ENCODE assay signal across 8 mouse cellular contexts in the genomic region with DNA sequence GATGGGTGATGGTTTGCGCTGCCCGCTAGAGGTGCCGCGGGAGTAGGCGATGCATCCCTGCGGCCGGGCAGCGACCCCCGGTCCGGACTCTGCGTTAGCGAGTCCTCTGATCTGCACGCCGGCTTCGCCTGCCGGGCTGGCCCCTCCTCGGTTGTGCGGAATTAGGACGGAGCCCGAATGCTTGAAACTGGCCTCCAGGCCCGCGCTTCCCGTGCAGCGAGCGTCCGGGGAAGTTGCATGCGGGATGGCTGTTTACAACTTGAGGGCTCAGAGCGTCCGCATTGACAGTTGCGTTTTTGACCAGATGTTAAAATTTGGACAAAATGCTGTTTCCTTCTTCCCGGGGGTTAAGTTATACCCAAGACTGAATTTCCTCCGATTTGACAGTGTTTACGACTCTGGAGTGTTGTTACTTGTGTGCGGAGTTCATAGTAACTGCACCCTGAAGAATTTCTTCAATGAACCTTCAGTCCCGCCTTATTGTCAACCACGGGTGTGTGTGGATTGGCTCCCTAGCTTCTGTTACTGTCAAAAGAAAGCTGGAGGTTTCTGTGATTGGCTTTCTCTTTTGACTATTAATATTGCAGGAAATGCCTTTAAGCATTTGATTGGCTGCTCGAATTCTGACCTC. TPM values are rescaled to one million over a fixed set of nuclear protein-coding genes. Genes with fewer than 3 reads are reported as not detected.
A peak's percentile ranks its signal among the peaks of the same experiment; 100 is the strongest.
DNase-seq lines count a peak whose midpoint lies in the region; ATAC-seq and TF ChIP-seq lines count a peak whose summit lies in the region.

No protein-coding gene starts in this region.

- TF ChIP-seq CTCF in brain, embryonic 14.5 days (IDR thresholded peaks at IDR 0.05; ENCODE audit: borderline replicate concordance, extremely low read depth, insufficient read depth, insufficient read length), result no peak

- peak; percentile 89 for ATAC-seq in erythroblast, adult 5-6 weeks (replicated peaks; ENCODE audit: low FRiP score, poor library complexity, severe bottlenecking)
- ATAC-seq in kidney, embryonic 15.5 days (replicated peaks; ENCODE audit: low FRiP score), result 0 out of 2 replicates have a peak, but pooled peaks have one; percentile 29

- H3K4me1 ChIP-seq in heart, embryonic 10.5 days, result peaks cover 10% of the 10 kb centered on the region; the same call in 1 of the 2 replicates
- H3K4me1 ChIP-seq in kidney, embryonic 15.5 days, result peaks cover 20% of the 10 kb centered on the region

- H3K4me2 ChIP-seq in kidney, embryonic 15.5 days, result peak overlapping the region; percentile 85

- DNase-seq in CD4-positive helper T cell, adult 2 months (ENCODE audit: low read depth, low spot score), result peak; percentile 92
- DNase-seq in brain, embryonic 14.5 days (ENCODE audit: low read depth), result peak; percentile 96
- peak; percentile 82 for DNase-seq in heart, embryonic 10.5 days (ENCODE audit: low spot score)
- peak; percentile 71 for DNase-seq in liver
- peak; percentile 39 to 53 for DNase-seq in monocyte, adult 2 months (ENCODE audit: low read depth in 1 of 2, low spot score in 2 of 2)
- DNase-seq in spleen, postnatal 14 days (ENCODE audit: low spot score in 2 of 2), result peak; percentile 9 to 47

- H3K36me3 ChIP-seq in heart, embryonic 10.5 days, result no peaks in the 10 kb centered on the region
- no peaks in the 10 kb centered on the region for H3K36me3 ChIP-seq in kidney, embryonic 15.5 days

- H3K27me3 ChIP-seq in heart, embryonic 10.5 days (ENCODE audit: insufficient read depth, poor library complexity, severe bottlenecking), result no peaks in the 10 kb centered on the region
- H3K27me3 ChIP-seq in kidney, embryonic 15.5 days, result peaks cover 5% of the 10 kb centered on the region; the same call in 1 of the 2 replicates

- peak overlapping the region; percentile 91 for H3K4me3 ChIP-seq in heart, embryonic 10.5 days
- H3K4me3 ChIP-seq in kidney, embryonic 15.5 days (replicated peaks), result peak overlapping the region; percentile 89

- TF ChIP-seq POLR2A in brain, embryonic 14.5 days (IDR thresholded peaks at IDR 0.05; ENCODE audit: borderline replicate concordance, extremely low read depth, insufficient read depth, insufficient read length, poor library complexity, severe bottlenecking), result no peak

- 1% methylated on average over 37 of the region's 37 CpGs for WGBS in heart, embryonic 10.5 days
- WGBS in kidney, embryonic 15.5 days, result under 1% methylated on average over 37 of the region's 37 CpGs

- H3K9me3 ChIP-seq in heart, embryonic 10.5 days, result no peaks in the 10 kb centered on the region
- H3K9me3 ChIP-seq in kidney, embryonic 15.5 days (replicated peaks), result no peaks in the 10 kb centered on the region

- peak overlapping the region; percentile 89 for H3K9ac ChIP-seq in kidney, embryonic 15.5 days

- H3K27ac ChIP-seq in heart, embryonic 10.5 days, result peak overlapping the region; percentile 100
- H3K27ac ChIP-seq in kidney, embryonic 15.5 days, result peak overlapping the region; percentile 99

RNA-seq across cellular contexts. Expression of a gene that starts 1.3 kb away (rescaled TPM):
- 30.2 and 40.0 TPM in 2 replicates for polyA plus RNA-seq in brain, embryonic 14.5 days (2012; rRNA removed)
- 10.2 and 11.9 TPM in 2 replicates for total RNA-seq in erythroblast, adult 5-6 weeks (2015; ENCODE audit: low replicate concordance)
- total RNA-seq in erythroblast, adult 5-6 weeks (2017; ENCODE audit: low replicate concordance), result 20.6 and 27.3 TPM in 2 replicates
- polyA plus RNA-seq in heart, embryonic 10.5 days (2016; fragmentation: Nextera tagmentation; extraction: Ambion mirVana), result 4.8 and 5.4 TPM in 2 replicates
- polyA plus RNA-seq in kidney, embryonic 15.5 days (2015; fragmentation: Nextera tagmentation; extraction: Ambion mirVana), result 6.8 and 7.9 TPM in 2 replicates

Comparison
In these comparisons a context has a peak if more than half of its experiments do, and no peak if none do; other contexts are left out.
1. Peak in every context shown above with its lines: DNase-seq, ATAC-seq, H3K4me3 ChIP-seq and H3K27ac ChIP-seq.
2. DNase-seq: peak in every context shown above with its lines; median percentile 96 in brain, embryonic 14.5 days; 92 in CD4-positive helper T cell, adult 2 months; 82 in heart, embryonic 10.5 days; 71 in liver; 46 in monocyte, adult 2 months; 28 in spleen, postnatal 14 days.